Mouse (Mus musculus) adrenal gland, postnatal 14 days (tissue): ENCODE measurements around the gene Timp3. TPM values are rescaled to one million over a fixed set of nuclear protein-coding genes. Genes with fewer than 3 reads are reported as not detected.
A peak's percentile ranks its signal among the peaks of the same experiment; 100 is the strongest.

Experiments used
- DNase-seq: peaks from one replicate; pipeline ENCODE4 v3.0.0; 2021; ENCODE audit warnings: mixed read lengths
- total RNA-seq: library from RNA; stranded (reverse); gene quantifications from 2 replicates; pipeline ENCODE4 v1.2.3, GENCODE M21; 2021

Gene Timp3
- total RNA-seq, 1 experiment from 2014 or later = 283 TPM

DNA sequence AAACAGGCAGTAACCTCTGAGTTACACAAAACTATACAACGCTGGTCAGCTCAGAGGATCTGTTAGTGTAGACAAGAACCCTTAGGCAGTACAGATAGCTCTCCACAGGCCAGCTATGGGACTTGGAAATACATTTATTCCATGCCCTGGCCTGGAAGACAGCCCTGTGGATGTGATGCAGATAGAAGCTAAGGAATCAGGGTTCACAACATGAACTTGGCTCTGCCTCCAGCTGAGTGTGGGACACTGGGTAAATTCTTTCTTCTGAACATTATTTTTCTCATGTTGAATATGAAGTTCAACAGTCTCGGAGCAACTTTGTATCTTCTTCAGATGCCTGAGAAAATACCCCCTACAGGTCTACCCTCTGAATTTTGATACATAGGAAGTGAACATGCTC lies 2.9 kb upstream of the Timp3 start:
- no peak for DNase-seq

DNA sequence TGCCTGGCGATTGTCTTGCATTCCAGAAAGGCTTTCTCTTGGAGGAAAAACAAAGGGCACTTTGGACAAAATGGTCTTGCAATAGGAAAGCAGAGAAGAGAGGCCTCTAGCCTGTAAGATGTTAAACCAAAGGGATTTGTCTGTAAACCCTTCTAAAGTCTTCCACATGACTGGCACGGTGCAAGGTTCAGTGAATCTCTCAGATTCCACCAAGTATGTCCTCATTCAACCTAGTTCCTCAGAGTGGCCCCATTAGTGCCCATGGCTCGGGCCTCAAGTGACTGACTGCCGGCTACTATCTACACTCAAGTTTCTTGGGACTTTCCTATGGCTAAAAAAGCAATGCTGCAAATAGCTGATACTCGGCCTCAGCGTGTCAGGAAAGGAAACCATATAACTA lies 1.8 kb upstream of the Timp3 start:
- no peak for DNase-seq

GRCm38 (mm10) chr10:86299795-86300194 lies 377 bp upstream of the Timp3 start:
- no peak for DNase-seq

GRCm38 (mm10) chr10:86301117-86301490 lies 932 bp downstream of the Timp3 start:
- peak; percentile 65 for DNase-seq

DNA sequence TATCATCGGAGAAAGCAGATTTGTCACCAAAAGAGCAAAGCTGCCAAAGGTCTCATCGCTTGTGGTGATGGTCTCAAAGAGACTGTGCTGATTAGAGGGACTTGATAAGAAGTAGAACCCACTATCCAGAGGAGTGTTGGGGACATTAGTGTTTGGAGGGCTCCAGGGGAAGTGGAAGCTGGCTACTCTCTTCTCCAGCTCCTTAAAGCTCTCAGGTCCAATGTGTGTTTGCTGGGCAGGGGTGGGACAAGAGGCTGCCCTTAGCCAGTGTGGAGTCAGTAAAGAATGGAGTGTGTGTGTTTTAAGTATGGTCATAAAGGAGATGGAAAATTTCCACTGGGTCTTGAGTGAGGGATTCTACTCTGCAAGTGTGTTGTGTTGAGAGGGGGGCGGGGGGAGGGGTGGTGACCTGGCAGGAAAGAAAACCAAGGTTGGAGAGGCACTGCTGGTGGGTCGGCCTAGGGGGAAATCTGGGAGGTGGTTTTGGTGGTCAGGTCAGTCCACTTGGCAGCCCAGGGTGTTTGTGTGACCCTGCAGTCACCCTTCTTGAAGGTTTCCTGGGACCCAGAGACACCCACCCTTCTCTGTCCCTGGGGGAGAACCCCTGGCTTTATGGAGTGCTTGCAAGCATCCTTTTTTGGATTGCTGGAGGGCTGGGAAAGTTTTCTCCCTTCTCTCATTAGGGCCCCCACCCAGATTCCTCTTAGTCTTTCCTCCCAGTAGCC lies 1.6 kb downstream of the Timp3 start:
- DNase-seq = no peak

- no peak for DNase-seq
These were observed 2.1 kb downstream of the Timp3 start for GRCm38 (mm10) chr10:86302318-86302648.

- peak; percentile 89 for DNase-seq
These were observed 2.8 kb downstream of the Timp3 start for GRCm38 (mm10) chr10:86302761-86303494.

DNA sequence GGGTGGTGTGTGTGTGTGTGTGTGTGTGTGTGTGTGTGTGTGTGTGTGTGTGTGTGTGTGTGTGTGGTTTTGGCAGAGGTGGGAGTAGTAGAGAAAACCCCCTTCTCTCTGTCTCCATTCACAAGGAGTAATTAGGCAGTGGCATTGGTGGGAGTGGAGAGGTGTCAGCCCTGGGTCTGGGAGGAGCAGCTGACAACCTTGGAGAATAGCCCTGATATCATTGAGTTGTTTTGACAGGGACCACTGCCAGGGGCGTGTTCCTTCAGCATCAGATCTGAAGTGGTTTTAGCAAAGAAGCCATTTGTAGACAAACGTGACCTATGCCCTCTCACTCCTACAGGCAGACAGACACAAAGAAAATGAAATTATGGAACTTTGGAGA lies 3.3 kb downstream of the Timp3 start:
- DNase-seq = no peak

GRCm38 (mm10) chr10:86304583-86304982 lies 4.4 kb downstream of the Timp3 start:
- DNase-seq = no peak

DNA sequence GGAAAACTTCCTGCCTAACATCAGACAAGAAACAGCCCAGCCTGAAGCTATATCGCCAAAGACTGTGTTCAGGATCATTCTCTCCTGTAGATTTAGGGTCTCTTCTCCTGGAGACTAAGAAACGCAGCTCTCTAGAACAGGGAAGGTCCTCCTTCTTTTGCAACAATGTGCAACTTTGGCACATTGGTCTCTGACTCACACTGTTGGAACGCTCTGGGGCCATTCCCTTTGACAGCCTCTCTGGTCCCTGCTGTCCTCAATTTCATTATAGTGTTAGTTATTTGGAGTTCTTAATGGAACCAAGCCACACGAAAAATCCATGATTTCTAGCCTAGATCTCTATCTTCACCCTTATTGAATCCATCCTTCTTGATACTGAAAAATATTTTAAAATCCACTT lies 7.1 kb downstream of the Timp3 start:
- DNase-seq = peak; percentile 58

DNA sequence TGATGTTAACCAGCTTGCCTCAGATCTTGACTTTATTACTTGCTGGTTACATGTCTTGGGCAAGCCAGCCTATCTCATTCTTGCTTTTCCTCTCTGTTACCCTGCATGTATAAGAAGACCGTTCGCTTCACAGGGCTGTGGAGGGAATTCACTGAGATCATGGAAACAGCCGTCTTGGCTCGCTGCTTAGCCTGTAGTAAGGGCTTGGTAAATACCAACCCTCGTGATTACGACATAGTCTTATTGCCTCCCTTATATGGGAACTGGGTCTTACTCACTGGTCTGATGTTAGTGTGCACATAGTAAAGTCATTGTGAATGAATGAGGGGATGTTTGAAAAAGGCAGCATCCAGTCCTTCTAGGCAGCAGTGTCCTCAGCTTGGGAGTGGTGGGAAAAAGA lies 10.4 kb downstream of the Timp3 start:
- peak; percentile 74 for DNase-seq

GRCm38 (mm10) chr10:86312976-86313375 lies 12.8 kb downstream of the Timp3 start:
- no peak for DNase-seq

DNA sequence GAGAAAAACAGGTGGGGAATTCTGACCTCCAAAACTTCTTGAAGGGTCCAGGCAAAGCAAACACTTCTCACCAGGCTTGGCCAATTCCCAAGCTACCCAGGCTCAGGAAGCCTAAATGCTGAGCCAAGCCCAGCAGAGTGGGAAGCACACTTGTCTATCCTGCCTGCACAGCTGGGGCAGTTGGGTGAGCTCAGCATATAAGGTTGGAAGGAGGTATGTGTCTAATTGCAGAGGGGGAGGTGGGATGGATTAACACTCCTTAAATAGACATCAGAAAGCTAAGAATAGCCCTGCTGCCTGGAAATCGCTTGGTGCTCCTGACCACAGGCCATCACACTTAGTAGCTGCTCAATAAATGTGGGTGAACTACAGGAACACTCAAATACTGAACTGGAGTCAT lies 13.3 kb downstream of the Timp3 start:
- DNase-seq = no peak

DNA sequence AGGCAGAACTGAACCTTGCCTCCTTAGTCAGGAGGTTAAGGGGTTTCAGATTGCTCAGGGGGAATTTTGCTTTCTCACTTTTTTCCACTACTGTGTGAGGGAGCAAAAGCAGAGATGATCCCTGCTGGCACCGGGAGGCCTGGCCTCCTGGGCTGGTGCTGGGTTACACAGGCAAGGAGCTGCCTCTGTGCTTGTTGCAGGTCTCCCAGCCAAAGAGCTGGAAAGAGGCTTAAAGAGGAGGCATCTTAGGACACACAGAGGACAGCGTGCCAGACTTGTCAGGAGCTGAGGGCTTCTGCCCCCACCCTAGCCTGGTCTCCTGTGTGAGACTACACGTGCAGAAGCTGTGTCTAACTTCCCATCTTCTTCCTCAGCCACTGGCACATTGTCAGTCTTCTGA lies 15.3 kb downstream of the Timp3 start:
- DNase-seq = no peak

GRCm38 (mm10) chr10:86317633-86318032 lies 17.5 kb downstream of the Timp3 start:
- no peak for DNase-seq

DNA sequence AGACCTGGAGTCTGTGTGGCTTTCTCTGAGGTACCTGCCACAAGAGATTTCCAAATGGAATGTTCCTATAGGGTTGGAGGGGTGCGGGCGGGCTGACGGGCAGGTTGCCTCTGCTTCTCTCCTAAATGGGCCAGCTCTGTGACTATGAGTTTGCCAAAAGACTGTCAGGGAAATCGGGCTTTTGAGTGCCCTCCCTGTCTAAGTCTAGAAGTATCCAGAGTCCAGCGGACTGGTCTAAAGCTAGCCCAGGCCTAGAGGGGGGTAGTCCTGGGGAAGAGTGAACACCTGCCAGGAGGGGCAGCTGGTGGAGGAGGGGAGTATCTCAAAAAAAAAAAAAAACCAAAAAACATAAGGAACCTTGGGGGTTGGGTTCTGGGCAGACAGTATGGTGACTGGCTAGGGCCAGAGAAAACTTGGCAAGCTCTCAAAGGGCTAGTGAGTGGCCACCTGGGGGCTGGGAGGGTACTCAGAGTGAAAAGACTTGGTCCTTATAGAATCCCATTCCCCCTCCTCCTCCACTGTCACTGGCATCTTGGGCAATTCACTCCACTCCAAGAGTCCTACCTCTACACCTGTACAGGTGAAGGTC lies 18.5 kb downstream of the Timp3 start:
- DNase-seq = no peak

DNA sequence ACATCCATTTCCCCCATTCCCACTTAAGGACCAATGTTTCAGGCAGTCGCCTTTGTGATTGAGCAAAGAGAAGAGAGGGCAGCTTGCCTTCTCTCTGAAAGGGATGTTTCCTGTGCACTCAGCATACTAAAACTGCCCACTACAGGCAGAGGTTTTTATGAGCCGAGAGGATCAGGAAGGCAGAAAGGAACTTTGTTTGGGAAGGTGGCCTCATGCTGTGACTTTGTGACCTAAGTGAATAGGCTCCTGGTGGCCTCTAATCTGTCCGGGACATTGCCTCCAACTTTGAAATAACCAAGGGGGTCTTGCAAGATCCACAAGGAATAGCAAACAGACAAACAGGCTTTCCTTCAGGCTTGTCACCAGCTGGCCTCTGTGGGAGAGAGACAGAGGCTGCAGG lies 19.4 kb downstream of the Timp3 start:
- no peak for DNase-seq

DNA sequence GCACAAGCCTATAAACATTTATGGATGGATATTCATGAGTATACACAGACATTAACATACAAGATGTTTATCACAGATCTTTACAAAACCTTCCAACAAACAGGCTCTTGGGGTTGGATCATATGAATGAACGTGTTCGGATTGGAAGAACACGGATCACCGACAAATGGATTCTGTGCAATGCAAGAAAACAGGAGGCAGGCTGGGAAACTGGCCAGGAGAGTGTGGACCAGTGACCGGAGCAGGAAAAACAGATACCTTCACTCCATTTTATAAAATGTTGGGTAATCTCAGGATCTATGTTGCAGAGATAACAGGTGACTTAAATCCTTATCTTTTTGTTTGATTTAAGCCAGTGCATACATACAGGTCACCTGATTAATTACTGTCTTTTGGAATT lies 20.0 kb downstream of the Timp3 start:
- DNase-seq = no peak

GRCm38 (mm10) chr10:86321194-86321593 lies 21.0 kb downstream of the Timp3 start:
- DNase-seq = no peak

- no peak for DNase-seq
These were observed 21.8 kb downstream of the Timp3 start for GRCm38 (mm10) chr10:86322006-86322405.

DNA sequence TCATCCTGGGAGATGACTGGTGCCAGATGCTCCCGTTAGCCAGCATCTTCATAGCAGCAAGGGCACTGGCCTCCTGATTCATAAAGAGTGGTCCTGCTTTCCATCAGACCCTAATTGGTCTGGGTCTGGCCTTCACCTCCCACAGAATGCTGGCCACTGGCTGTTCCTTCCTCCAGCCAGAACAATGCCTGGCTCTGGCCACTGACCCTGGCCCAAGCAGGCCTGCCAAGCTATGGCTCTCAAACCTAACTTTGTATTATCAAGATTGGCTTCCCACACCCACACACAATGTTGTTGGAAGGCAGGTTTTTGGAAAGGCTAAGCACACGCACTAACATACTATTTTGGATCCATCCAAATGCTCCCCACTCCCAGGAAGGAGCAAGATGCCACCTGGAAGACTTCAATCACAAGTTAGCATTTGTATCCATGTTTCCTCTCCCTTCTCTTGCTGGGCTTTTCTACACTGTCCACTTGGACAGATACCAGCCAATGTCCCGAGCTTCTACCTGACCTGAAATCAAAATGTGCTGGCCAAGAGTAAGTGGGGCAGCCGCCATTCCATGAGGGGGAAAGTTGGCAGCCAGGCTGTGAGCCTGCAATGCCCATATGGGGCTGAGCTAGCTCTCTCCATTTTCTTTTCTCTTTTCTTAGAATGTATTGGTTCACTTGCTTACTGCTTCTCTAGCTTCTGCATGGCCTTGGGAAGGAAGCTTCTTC lies 23.3 kb downstream of the Timp3 start:
- DNase-seq = no peak

DNA sequence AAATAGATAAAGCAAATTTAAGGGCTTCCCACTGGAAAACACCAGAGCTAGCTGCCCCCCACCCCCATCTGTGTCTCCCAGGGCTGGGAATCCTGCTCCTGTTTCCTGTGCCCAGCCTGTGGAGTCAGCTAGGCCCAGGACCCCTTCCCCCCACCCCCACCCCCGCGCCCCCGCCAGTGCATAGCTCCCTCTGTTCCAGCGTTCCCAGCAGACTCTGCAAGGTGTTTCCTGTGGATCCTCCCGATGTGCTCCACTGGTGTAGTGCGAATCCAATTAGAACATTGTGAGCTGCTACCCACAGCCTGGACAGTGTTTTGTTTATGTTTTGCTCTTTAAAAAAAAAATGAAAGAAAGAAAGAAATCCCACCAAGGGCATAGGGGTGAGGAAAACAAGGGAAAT lies 25.1 kb downstream of the Timp3 start:
- no peak for DNase-seq

DNA sequence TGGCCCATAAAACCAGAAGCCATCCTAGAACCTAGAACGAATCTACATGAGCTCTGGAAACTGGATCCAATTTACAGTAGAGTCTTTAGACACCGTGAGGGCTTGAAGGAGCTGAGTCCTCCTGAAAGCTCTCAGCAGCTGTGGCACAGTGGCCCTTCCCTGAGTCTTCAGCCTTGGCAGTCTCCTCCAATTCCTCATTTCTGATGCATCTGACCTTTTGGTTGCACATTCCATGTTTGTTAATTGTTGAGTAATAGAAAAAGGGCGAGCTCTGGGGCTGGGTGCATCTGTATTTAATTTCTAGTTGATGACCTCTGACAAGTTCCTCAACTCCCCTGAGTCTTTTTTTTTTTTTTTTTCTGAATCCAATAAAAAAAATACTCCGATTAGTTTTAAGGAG lies 28.0 kb downstream of the Timp3 start:
- DNase-seq = peak; percentile 69
